Mouse (Mus musculus): ENCODE results near the gene Olfr844.

Olfr844 gene

DNA sequence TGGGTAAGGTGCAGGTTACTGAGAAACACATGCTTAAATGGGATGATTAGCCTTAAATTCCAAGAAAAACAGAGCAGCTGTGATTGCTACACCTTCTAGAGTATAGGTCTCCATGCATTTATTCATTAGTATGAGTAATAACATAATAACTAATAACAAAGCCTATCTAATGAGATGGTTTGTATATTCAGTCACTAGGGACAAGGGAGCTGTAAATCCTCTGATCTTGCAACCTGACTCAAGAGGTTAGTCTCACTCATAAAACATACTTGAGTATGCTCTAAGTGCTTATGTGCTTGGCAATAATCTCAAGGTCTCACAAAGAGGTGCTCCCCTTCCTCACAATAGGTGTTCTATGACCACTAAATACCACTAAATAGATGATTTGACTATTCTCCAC is at the start of gene Olfr844:
Gene Olfr844 (plus strand): TSS at position 301 of the 400 bp plus-strand sequence.
- DNase-seq = no peak

DNA sequence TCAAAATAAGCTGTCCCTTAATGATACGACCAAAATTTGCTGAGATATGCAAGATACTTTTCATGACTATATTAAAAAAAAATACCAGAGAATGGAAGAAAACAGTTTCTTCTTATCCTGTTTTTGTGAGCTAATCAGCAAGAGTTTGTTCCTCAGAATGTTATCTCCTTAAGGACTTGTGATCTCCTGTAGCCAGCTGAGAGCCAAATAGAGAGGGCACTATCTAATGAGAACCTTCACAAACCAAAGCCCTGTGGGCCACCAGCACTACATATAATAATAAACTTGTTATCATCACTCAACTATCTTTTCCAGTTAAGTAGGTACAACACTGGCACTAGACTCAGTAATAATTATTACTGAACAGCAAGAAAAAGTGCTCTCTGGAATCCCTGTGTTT is 20.0 kb downstream of the Olfr844 start, which contains the start of gene Olfr845:
Gene Olfr845 (plus strand): TSS at position 301 of the 400 bp plus-strand sequence.
- DNase-seq = no peak

DNA sequence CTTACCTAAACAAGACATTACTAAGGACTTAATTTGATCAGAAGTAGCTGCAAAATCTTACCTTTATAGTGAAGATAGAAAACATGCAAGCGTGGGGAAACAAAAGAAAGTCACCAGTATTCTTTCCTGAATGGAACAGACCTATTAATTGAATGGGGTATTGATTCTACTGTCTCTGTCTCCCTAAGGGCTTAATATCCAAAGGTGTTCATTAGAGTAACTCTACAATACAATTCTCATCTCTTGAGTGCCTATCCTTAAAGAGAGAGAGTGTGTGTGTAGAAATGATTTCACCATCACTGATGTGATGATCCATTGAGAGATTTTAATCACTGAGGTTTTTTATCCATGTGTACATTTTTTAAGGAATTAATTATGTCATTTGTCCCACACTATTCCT is 47.8 kb downstream of the Olfr844 start, which contains the start of gene Olfr846:
Gene Olfr846 (minus strand): TSS at position 101 of the 400 bp plus-strand sequence.
- no peak for DNase-seq
